Mouse (Mus musculus): ENCODE measurements around the gene Olfr374. TPM values are rescaled to one million over a fixed set of nuclear protein-coding genes. Genes with fewer than 3 reads are reported as not detected.

Olfr374 gene
- polyA plus RNA-seq, 1 experiment from 2014 or later = 0.28 TPM

DNA sequence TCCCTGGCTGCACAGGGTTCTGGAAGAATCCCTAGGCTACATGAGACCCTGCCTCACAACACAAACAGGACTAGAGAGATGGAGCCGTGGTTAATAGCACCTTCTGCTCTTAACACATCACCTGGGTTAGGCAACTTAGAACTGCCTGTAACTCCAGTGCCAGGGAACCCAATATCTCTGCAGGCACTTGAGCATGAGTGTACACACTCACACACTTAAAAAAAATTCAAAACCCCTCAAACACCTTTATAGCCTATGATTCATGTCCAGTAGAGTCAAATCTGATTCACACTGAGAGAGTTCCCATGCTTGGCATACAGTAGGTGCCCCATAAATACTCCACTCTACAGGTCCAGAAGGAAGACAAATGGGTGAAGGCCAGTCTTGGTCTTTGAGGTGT lies 25.6 kb downstream of the Olfr374 start:
- 69% methylated on average over 1 of the region's 1 CpGs for WGBS

DNA sequence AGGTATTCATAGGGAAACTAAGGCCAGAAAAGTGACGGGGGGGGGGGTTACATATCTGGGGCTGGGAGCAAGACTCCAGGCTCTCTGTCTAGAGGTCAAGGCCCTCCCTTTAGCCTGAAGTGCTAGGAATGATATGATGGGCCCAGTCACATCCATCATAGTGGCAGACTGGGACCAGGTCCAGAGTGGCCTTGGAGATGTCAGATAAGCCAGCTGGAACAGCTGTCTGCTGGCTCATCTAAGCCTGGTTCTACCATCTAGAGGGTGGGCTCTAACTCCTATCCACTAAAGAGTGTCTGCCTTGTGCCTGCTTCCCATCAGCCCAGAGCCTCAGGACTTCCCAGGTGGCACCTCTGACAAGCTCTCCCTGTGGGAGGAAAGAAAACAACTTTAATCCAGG lies 26.1 kb downstream of the Olfr374 start:
- DNase-seq (ENCODE audit: low spot score) (no peak), ATAC-seq (replicated peaks; ENCODE audit: low FRiP score, low TSS enrichment, low read depth) (no peak)
- Histone ChIP-seq H3K9ac (ENCODE audit: low read length) (no peak overlapping the region), H3K9me3 (ENCODE audit: control insufficient read depth, low read length) (no peaks in the 10 kb centered on the region), H3K27ac (ENCODE audit: low read depth) (no peak overlapping the region), H3K27me3 (replicated peaks; ENCODE audit: control insufficient read depth, insufficient read depth, low read length) (no peaks in the 10 kb centered on the region), H3K4me3 (ENCODE audit: low read depth, low read length) (no peak overlapping the region), H3K36me3 (ENCODE audit: control insufficient read depth, insufficient read depth, low read length) (peaks cover 2% of the 10 kb centered on the region; the same call in 1 of the 2 replicates), H3K4me2 (ENCODE audit: low read length) (no peak overlapping the region), H3K4me1 (replicated peaks; ENCODE audit: control insufficient read depth, insufficient read depth, low read length) (peaks cover 14% of the 10 kb centered on the region)
- WGBS = 58% methylated on average over 1 of the region's 1 CpGs

More for the DNA sequence above, 25.6 kb downstream of the Olfr374 start:
- Histone ChIP-seq H3K4me2 (ENCODE audit: low read length) (no peak overlapping the region), H3K9me3 (ENCODE audit: control insufficient read depth, low read length) (no peaks in the 10 kb centered on the region), H3K27me3 (replicated peaks; ENCODE audit: control insufficient read depth, insufficient read depth, low read length) (no peaks in the 10 kb centered on the region), H3K27ac (ENCODE audit: low read depth) (no peak overlapping the region), H3K4me1 (replicated peaks; ENCODE audit: control insufficient read depth, insufficient read depth, low read length) (peaks cover 11% of the 10 kb centered on the region), H3K4me3 (ENCODE audit: low read depth, low read length) (no peak overlapping the region), H3K9ac (ENCODE audit: low read length) (no peak overlapping the region), H3K36me3 (ENCODE audit: control insufficient read depth, insufficient read depth, low read length) (no peaks in the 10 kb centered on the region)
- DNase-seq (ENCODE audit: low spot score) (no peak), ATAC-seq (replicated peaks; ENCODE audit: low FRiP score, low TSS enrichment, low read depth) (no peak)

DNA sequence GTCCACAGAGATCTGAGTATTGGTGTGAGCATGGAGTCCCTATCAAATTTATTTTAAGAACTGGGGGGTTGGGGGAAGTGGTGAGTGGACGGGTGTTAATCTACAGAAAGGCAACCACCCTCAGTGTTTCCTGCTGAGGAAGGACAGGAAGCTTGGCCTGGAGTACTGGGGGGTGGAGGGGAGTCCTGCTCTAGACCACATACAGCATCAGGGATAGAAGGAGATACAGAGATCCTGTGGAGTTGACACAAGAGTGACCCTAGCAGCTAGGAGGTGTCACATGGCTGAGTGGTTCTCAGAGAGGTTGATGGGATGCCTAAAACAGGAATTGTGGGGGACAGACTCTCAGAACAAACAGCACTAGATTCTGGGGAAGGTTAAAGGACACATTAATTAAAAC lies 26.7 kb downstream of the Olfr374 start:
- no peak for ATAC-seq (replicated peaks; ENCODE audit: low FRiP score, low TSS enrichment, low read depth)
- WGBS = 41% methylated on average over 1 of the region's 1 CpGs

DNA sequence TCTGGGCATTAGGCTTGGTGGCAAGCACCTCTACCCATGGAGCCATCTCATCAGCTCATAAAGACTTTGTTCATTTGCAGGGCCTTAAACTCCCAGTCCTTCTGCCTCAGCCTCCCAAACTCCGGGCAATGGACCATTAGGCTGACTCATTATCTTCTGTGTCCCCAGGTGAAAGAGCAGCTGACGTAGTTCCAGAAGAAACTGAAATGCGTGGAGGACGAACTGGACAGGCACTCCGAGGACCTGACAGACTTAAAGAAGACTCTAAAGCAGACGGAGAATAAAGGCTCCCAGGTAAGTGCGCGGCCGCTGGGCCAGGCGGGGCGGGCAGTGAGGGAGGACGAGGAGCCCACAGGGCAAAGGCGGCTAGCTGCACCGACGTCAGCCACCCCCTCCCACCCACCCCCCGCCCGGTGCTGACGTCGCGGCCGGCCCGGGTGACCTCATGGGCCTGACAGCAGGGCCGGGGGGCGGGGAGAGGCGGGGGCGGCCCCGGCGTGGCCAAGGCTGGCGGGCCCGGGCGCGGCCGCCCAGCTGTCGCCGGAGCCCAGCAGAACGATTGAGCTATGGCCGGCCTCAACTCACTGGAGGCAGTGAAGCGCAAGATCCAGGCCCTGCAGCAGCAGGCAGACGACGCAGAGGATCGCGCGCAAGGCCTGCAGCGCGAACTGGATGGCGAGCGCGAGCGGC lies 28.1 kb downstream of the Olfr374 start, which contains the start of gene Tpm4:
TSS of gene Tpm4 (plus strand) at position 220 of the 690 bp plus-strand sequence.
- H3K9me3 ChIP-seq (ENCODE audit: control insufficient read depth, low read length) = no peaks in the 10 kb centered on the region

More for the DNA sequence above, 26.7 kb downstream of the Olfr374 start:
- peaks cover 17% of the 10 kb centered on the region for H3K4me1 ChIP-seq (replicated peaks; ENCODE audit: control insufficient read depth, insufficient read depth, low read length)
- H3K9ac ChIP-seq (ENCODE audit: low read length) = no peak overlapping the region
- no peak overlapping the region for H3K4me2 ChIP-seq (ENCODE audit: low read length)
- no peak overlapping the region for H3K27ac ChIP-seq (ENCODE audit: low read depth)
- no peaks in the 10 kb centered on the region for H3K27me3 ChIP-seq (replicated peaks; ENCODE audit: control insufficient read depth, insufficient read depth, low read length)
- peaks cover 8% of the 10 kb centered on the region for H3K36me3 ChIP-seq (ENCODE audit: control insufficient read depth, insufficient read depth, low read length)
- H3K4me3 ChIP-seq (ENCODE audit: low read depth, low read length) = no peak overlapping the region
- DNase-seq (ENCODE audit: low spot score) = no peak
- no peaks in the 10 kb centered on the region for H3K9me3 ChIP-seq (ENCODE audit: control insufficient read depth, low read length)

GRCm38 (mm10) chr8:72135446-72136301 lies 28.8 kb downstream of the Olfr374 start:
- WGBS = under 1% methylated on average over 54 of the region's 62 CpGs
- H3K9ac ChIP-seq (ENCODE audit: low read length) = peak overlapping the region; percentile 99
- peaks cover 30% of the 10 kb centered on the region for H3K36me3 ChIP-seq (ENCODE audit: control insufficient read depth, insufficient read depth, low read length)
- H3K4me2 ChIP-seq (ENCODE audit: low read length) = peak overlapping the region; percentile 60
- no peaks in the 10 kb centered on the region for H3K27me3 ChIP-seq (replicated peaks; ENCODE audit: control insufficient read depth, insufficient read depth, low read length)
- peak overlapping the region; percentile 75 for H3K4me3 ChIP-seq (ENCODE audit: low read depth, low read length)
- H3K9me3 ChIP-seq (ENCODE audit: control insufficient read depth, low read length) = no peaks in the 10 kb centered on the region
- DNase-seq (ENCODE audit: low spot score) (peak; percentile 89), ATAC-seq (replicated peaks; ENCODE audit: low FRiP score, low TSS enrichment, low read depth) (peak; percentile 56)
- H3K27ac ChIP-seq (ENCODE audit: low read depth) = peak overlapping the region; percentile 100
- peaks cover 17% of the 10 kb centered on the region for H3K4me1 ChIP-seq (replicated peaks; ENCODE audit: control insufficient read depth, insufficient read depth, low read length)

More for the DNA sequence above, 28.1 kb downstream of the Olfr374 start, which contains the start of gene Tpm4:
- Histone ChIP-seq H3K4me1 (replicated peaks; ENCODE audit: control insufficient read depth, insufficient read depth, low read length) (peaks cover 17% of the 10 kb centered on the region), H3K27ac (ENCODE audit: low read depth) (peak within 1 kb of the TSS; percentile 100), H3K9ac (ENCODE audit: low read length) (peak within 1 kb of the TSS; percentile 99), H3K4me3 (ENCODE audit: low read depth, low read length) (peak within 1 kb of the TSS; percentile 75), H3K36me3 (ENCODE audit: control insufficient read depth, insufficient read depth, low read length) (peaks cover 22% of the 10 kb centered on the region), H3K4me2 (ENCODE audit: low read length) (peak within 1 kb of the TSS; percentile 60), H3K27me3 (replicated peaks; ENCODE audit: control insufficient read depth, insufficient read depth, low read length) (no peaks in the 10 kb centered on the region)
- WGBS = under 1% methylated on average over 41 of the region's 49 CpGs
- DNase-seq (ENCODE audit: low spot score) (peak; percentile 87), ATAC-seq (replicated peaks; ENCODE audit: low FRiP score, low TSS enrichment, low read depth) (peak; percentile 88)

GRCm38 (mm10) chr8:72136302-72136978 lies 29.6 kb downstream of the Olfr374 start:
- under 1% methylated on average over 18 of the region's 18 CpGs for WGBS
- H3K27me3 ChIP-seq (replicated peaks; ENCODE audit: control insufficient read depth, insufficient read depth, low read length) = no peaks in the 10 kb centered on the region
- peaks cover 17% of the 10 kb centered on the region for H3K4me1 ChIP-seq (replicated peaks; ENCODE audit: control insufficient read depth, insufficient read depth, low read length)
- H3K27ac ChIP-seq (ENCODE audit: low read depth) = peak overlapping the region; percentile 100
- no peaks in the 10 kb centered on the region for H3K9me3 ChIP-seq (ENCODE audit: control insufficient read depth, low read length)
- peak overlapping the region; percentile 60 for H3K4me2 ChIP-seq (ENCODE audit: low read length)
- ATAC-seq (replicated peaks; ENCODE audit: low FRiP score, low TSS enrichment, low read depth) = peak; percentile 57
- H3K9ac ChIP-seq (ENCODE audit: low read length) = peak overlapping the region; percentile 99
- H3K4me3 ChIP-seq (ENCODE audit: low read depth, low read length) = peak overlapping the region; percentile 75
- peaks cover 38% of the 10 kb centered on the region for H3K36me3 ChIP-seq (ENCODE audit: control insufficient read depth, insufficient read depth, low read length)
- peak; percentile 85 for DNase-seq (ENCODE audit: low spot score)

- no peak overlapping the region for H3K9ac ChIP-seq (ENCODE audit: low read length)
- no peaks in the 10 kb centered on the region for H3K27me3 ChIP-seq (replicated peaks; ENCODE audit: control insufficient read depth, insufficient read depth, low read length)
- DNase-seq (ENCODE audit: low spot score) = no peak
- H3K27ac ChIP-seq (ENCODE audit: low read depth) = no peak overlapping the region
- H3K4me2 ChIP-seq (ENCODE audit: low read length) = peak overlapping the region; percentile 60
- WGBS = 89% methylated on average over 2 of the region's 2 CpGs
- peak overlapping the region; percentile 75 for H3K4me3 ChIP-seq (ENCODE audit: low read depth, low read length)
- ATAC-seq (replicated peaks; ENCODE audit: low FRiP score, low TSS enrichment, low read depth) = no peak
- H3K4me1 ChIP-seq (replicated peaks; ENCODE audit: control insufficient read depth, insufficient read depth, low read length) = peaks cover 17% of the 10 kb centered on the region
- H3K36me3 ChIP-seq (ENCODE audit: control insufficient read depth, insufficient read depth, low read length) = peaks cover 47% of the 10 kb centered on the region
- H3K9me3 ChIP-seq (ENCODE audit: control insufficient read depth, low read length) = no peaks in the 10 kb centered on the region
Measured at GRCm38 (mm10) chr8:72137431-72137830, 30.6 kb downstream of the Olfr374 start.

DNA sequence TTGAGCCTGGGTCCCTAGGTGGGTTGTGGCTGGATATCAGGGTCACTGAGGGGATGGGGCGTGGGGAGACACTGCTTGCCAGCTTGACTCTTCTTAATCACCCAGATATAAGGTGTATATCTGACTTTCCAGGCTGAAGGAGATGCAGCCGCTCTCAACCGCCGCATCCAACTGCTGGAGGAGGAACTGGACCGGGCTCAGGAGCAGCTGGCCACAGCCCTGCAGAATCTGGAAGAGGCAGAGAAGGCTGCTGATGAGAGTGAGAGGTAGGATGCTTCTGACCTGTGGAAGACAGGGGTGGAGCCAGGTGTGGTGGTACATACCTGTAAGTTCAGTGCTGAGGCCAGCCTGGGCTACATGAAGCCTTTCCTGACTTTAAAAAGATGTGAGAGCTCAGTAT lies 31.6 kb downstream of the Olfr374 start:
- peaks cover 58% of the 10 kb centered on the region for H3K36me3 ChIP-seq (ENCODE audit: control insufficient read depth, insufficient read depth, low read length)
- peaks cover 14% of the 10 kb centered on the region for H3K4me1 ChIP-seq (replicated peaks; ENCODE audit: control insufficient read depth, insufficient read depth, low read length)
- ATAC-seq (replicated peaks; ENCODE audit: low FRiP score, low TSS enrichment, low read depth) = no peak
- no peaks in the 10 kb centered on the region for H3K27me3 ChIP-seq (replicated peaks; ENCODE audit: control insufficient read depth, insufficient read depth, low read length)
- DNase-seq (ENCODE audit: low spot score) = no peak
- no peak overlapping the region for H3K4me2 ChIP-seq (ENCODE audit: low read length)
- H3K9ac ChIP-seq (ENCODE audit: low read length) = no peak overlapping the region
- no peak overlapping the region for H3K27ac ChIP-seq (ENCODE audit: low read depth)
- no peak overlapping the region for H3K4me3 ChIP-seq (ENCODE audit: low read depth, low read length)
- no peaks in the 10 kb centered on the region for H3K9me3 ChIP-seq (ENCODE audit: control insufficient read depth, low read length)
- 95% methylated on average over 5 of the region's 5 CpGs for WGBS

Measured in intestine, embryonic 14.5 days (tissue).